Mouse (Mus musculus) WW6 (cell line): ENCODE measurements around the gene Itpkc.

Source experiments
- DNase-seq: peaks from one replicate; pipeline ENCODE4 v3.0.0-alpha.2; 2013; ENCODE audit warnings: low read depth, low spot score

The Itpkc gene

DNA sequence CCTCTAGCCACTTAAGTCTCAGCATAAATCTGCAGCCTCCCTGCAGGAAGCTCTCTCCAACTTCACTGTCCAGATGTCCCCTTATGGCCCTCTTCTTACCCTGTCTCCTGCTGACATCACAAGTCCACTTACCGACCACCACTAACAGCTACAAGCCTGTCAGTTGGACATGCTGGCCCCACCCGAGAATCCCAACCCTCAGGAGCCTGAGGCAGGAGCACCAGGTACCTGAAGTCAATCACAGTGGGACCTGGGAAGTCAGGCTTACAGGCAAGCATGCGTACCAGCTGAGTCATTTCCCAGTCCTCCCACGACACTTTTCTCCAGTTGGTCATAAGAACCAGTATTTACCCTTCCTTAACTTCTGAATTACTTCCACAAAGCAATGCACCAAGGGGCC, 34.7 kb downstream of the Itpkc start:
- no peak for DNase-seq

DNA sequence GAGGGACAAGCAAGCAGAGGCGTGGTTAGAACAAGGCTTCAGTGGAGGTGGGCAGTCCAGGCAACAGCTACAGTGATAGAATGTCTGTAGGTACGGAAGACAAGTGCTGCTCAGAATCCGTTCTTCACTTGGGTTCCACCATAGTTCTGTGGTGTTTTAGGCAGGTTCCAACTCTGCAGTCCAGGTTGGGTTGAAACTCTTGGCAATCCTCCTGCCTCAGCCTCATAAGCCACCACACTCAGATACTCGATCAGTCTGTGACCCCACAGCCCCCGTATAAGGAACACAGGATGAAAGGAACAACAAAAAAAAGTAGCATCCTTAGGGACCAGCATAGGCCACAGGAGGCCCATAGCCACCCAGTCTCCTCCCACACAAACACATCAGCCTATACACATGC, 36.0 kb downstream of the Itpkc start:
- DNase-seq: no peak

DNA sequence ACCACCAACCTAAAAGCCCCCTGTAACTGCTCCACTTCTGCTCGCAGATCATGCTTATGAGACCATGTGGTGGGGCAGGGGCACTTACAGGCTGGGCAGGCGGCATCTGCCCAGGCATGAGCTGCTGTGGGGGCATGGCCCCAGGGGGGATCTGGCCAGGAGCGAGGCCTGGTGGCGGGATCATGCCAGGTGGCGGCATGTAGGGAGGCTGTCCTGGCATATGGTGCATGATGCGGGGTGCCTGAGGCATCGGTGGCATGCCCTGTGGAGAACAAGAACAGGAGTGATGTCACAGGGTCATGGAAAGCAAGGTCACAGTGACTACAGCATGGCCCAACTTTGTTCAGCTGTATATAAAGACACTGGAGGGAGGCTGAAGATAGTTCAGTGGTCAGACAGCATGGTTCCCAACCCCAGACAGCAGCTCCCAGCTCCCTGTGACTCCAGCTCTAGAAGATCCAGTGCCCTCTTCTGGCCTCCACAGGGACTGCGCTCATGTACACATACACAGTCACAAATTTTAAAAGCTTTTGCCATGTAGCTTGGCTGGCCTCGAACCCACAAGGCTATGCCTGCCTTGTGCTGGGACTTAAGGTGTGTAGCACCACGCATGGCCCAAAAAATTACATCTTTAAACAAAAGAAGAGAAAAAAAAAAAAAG, 39.1 kb downstream of the Itpkc start:
- DNase-seq: peak; percentile 42

DNA sequence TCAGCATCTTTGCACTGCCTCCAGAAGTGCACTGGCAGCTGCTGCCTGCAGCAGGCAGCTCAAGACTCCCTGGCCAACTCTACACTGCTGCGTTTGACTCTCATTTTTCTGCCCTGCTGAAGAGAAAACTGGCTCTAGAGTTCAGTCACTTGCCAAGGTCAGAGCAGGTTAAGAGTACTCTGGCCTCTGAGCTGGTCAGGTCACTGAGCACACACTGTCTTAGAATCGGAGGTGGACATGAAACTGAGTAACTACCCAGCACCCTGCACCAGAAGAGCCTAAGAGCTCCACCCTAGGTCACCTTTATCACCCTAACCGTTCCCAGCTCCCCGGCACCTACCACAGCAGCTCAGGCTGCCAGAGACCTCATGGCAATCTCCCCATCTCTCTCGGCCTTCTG, 42.5 kb downstream of the Itpkc start:
- DNase-seq: no peak

DNA sequence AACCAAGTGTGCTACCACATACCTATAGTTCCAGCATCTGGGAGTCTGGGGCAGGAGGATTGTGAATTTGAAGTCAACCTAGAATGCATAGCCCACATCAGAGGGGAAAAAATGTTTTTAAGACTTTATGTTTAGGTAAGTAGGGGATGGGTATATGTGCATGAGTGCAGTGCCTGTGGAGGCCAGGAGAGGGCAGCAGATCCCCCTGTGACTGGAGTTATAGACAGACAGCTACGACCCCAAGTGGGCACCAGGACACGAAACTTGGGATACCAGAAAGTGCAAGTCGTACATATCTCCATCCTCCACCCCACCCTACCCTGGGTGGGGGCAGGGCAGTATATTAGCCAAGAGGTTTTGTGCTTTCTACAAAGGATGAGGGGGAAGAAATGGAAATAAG, 43.5 kb downstream of the Itpkc start:
- DNase-seq: peak; percentile 56

DNA sequence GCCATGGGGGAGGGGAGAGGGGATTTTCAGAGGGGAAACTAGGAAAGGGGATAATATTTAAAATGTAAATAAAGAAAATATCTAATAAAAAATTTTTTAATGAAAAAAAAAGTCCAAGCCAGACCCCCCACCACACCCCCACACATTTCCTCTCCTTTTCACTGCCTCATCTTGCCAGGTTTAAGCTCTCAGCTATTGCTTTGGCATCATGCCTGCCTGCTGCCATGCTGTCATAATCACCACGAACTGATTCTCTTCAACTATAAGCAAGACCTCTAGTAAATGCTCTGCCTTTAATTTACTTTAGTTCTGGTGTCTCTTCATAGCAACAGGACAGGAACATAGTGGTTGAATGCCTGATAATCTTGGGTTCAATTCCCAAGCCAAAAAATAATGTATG, 46.0 kb downstream of the Itpkc start:
- no peak for DNase-seq

DNA sequence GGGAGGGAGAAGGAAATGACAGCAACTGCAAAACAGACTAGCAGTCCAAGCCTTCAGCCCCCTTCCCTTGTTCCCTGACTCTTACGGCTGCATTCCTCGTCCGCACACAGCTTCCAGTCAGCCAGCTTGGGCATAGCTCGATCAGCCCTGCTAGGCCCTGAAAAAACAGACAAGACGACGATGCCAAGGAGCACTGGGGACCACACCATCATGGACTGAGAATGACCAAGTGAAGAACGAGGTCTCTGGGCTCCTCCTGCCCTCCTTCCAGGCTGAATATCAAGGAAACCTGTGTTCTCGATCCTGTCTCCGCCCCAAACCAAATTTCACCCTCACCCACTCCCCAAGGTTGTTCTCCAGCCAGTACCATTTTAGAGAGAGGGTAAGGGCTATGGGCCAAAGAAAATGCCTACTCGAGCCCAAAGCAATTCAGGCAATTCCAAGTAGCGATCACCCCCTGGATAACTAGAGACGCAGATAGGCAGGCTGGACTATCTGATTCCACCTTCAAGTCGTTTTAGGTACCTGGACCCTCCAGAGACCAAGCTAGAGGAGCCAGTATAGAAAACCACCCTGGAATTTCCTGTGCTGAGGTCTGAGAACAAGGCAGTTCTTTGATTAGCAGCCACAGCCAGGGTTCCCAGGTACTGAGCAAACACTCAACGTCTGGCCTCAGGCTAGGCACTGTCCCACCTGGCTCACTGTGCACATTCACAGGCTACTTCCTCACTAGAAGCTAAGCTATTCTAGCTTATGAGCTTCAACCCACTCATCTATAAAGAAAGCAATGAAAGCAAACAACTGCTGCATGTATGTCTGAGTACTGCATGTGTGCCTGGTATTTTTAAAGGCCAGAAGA, 47.4 kb downstream of the Itpkc start, which contains the start of the genes Gm21983 and Mia:
Gene Gm21983, minus strand, starts transcription at position 250 of the 859 bp plus-strand sequence.
Gene Mia, minus strand, starts transcription at position 321 of the 859 bp plus-strand sequence.
- no peak for DNase-seq

DNA sequence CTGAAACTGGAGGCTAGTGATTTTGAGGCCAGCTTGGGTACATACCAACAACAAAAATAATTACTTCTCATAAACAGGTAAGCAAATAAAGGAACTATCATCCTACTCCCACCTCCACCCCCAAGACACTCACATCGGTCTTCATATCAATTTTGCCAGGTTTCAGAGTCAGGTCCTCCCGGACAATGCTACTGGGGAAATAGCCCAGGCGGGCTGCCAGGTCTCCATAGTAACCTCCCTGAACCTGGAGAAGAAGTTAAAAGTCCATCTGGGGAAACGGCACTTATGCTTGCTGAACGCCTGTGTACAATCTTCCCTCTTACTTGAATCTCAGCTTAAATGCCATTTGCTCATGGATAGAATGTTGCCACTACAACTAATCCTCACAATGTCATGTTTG, 48.4 kb downstream of the Itpkc start:
- DNase-seq: no peak

DNA sequence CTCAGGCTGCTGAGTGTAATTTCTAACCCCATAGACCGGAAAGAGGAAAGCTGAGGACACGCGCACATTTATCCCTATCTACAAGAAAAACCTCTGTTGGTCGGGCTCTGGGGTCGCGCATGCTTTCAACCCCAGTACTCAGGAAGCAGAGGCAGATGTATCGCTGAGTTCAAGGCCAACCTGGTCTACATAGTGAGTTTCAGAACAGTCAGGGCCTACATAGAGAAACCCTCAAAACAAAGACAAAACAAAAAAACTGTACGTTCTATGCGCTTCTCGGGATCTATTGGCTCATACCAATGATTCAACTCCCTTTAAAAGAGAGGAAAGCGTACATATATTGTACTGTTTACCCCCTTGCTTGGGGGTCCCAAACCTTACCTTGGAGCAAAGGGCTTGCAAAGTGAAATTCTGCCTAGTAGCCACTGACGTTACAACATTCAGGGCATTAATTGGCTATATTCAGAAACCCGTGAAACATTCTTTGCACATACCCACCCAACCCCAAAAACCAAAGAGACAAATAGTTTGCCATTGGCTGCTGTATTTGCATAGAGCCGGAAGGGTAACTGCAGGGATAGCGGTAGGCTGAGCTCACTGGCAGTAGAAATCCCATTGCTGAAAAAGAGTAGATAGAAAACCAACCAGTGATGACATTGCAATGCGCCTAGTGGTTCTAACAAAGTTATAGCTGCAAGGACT, 49.1 kb downstream of the Itpkc start:
- no peak for DNase-seq

DNA sequence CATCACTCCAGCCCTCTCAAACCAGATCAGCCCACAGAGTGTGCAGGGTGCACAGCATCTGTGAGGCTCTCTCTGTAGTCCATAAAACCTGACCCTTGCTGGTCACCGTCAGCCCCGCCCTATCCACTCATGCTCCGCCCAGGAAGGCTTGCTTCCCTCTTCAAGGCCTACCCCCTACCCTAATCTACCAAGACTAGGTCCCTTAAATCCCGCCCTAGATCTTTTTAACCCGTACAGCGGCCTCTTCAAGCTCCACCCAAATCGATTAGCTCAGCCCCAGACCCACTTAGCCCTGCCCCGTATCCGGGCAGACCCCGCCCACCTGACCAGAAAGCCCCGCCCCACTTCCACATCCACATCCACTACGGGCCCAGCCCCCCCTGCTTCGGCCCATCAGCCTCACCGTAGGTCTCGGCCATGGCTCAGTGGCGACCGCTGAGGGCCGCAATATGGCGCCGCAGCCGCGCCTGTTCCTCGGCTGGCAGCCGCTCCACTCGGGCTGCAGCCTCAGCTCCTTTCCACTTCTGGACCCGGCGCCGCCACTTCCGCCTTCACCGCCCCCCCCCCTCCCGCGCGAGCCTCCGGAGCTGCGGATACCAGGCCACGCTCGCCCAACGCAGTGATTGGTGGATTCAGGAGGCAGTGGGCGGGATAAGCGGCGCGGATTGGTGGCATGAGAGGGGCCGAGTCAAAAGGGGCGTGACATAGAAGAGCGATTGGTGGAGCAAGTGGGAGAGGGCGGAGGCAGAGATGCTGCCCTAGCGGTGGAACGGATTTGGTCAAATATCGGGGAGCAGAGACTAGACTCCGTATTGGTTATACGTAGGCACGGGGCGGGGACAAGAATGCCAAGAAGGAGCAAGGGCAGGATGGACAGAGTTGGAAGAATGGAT, 49.9 kb downstream of the Itpkc start, which contains the start of gene Rab4b:
Gene Rab4b, minus strand, starts transcription at position 573 of the 893 bp plus-strand sequence.
- DNase-seq: peak; percentile 98

DNA sequence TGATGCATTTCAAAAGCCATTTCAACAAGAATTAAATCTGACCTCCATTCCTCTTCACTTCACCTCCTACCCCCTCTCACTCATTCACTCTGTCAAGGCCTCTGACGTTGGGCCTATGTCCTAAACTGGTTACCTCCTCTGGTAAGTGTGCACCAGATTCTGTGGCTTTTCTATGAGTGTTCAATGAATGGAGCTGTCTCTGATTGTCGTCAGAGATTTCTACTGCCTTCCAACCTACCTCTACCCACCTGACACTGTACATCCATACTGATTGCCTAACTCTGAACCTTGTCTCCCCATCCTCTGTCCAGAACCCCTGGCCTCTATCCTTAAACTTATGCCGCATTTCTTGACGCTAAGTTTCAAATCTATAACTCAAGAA, 50.5 kb downstream of the Itpkc start:
- no peak for DNase-seq

DNA sequence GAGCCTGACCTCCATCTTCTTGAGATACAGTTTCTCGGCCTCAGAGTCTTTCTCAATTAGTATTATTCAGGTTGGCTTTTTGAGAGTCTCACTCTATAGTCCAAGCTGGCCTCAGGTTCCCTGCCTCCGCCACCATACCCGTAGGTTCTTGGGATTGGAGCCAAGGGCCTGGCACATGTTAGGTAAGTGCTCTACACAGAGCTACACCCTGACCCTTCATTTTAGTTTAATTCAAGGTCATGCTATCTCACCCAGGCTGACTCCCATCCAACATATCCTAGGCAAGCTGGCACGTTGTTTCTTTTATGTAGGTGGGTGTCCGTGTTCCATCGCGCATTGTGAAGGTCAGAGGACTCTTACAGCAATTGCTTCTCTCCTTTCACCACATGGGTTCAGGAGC, 53.6 kb downstream of the Itpkc start:
- no peak for DNase-seq

DNA sequence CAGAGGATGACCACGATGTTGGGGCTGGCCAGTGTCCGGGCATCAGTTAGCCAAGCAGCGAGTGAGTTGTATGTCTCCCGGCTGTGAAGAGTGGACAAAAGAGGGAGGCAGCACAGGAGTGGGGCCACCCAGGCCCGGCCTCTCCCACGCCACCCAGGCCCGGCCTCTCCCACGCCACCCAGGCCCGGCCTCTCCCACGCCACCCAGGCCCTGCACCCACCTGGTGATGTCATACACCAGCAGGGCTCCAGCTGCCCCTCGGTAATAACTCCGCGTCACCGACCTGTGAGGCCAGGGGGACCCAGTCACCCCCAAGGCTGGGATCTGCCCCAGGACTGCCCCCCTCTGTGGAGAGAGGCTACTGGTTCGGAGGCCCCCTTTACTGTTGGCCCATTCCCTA, 54.0 kb downstream of the Itpkc start:
- no peak for DNase-seq

DNA sequence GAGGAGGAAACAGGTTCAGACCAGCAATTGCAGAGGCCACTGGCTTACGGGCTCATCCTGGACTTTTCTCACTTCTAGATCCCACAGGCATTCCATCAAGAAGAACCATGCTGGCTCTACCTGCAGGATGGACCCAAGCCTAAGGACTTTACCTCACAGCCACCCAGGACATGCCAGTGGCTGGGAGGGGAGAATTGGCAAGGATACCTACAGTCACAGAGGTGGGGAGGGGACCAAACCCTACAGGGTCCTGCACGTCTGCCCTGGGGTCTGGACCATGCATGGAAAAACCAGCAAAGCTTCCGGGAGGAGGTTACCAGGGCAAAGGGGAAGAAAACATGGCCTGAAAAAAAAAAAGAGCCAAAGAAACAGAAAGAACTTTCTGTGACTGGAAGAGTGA, 57.5 kb downstream of the Itpkc start:
- DNase-seq: no peak

DNA sequence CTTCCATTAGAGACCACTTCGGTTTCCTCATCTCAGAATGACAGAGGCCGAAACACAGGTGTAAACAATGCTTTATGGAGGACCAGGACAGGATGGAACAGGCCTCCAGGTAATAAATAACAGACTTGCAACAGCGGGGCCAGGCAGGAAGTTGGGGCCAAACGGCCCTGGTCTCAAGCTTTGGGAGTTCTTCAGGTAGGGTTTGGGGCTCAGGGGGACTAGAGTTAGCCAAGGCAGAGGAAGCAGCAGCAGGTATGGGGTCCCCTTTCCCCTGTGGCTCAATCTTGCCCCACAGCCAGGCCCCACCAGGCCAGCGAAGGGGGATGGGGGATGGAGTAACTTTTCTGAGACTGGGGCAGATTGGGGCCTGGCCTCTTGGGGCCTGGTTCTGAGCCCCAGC, 60.1 kb downstream of the Itpkc start:
- no peak for DNase-seq

DNA sequence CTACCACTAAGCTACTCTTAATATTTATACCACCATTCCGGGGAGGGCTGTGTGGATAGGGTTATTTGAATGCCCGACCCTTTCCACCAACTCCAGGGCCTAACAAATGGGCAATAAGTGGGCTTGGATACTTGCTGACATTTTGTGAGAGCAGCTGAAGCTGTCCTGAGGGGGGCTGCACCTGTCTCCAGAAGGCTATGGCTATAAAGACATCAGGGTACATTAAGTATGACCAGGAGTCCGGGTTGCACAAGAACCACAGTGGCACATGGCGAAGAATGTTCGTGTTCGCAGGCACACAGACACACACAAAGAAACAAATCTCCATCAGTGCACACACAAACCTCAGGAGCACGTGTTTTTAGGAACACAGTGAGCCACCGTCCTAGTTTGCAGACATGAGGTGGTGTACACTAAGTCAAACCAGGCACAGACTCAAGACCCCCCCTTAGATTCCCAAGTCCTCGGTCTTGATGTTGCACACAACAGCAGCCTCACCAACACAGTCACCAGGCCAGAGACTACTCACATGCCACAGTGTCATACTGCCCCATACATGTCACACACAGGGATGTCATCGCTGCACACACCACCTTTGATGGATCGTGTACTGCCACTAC, 60.9 kb downstream of the Itpkc start:
- no peak for DNase-seq

DNA sequence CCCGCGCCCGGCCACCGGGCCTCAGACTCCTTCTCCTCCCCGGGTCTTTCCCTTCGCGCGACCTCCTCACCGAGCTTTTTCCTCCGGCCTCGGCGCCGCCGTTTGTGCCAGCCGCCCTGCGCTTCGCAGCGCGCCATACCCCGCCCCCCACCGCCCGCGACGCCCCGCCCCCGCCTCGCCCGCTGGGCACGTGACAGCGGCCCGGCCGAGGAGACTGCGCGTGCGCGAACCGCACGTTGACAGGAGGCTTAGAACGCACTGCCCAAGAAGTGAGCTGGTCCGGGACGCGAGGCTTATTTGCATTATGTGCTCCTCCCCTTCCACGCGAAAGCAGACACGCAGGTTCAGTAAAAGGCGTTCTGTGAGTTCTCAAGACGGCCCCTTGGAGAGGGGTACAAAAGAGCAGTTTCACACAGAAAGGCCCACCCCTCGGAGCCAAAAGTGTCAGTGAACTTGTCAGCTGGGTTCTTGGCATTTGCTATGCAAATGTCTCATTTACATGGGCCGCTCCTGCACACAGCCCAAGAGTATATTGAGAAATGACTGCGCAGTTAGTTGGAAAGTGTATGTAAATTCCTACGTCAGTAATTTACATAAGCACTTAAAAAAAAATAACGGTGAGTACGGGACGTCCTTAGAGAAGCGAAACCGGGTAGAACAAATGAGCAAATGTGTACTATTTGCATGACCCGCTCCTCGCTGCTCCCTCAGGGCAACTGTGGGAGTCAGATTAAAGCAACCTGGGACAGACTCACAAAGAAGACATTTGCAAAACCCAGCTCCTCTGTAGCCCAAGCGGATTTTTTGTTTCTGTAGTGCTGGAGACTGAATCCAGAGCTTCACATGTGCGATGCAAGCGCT, 61.6 kb downstream of the Itpkc start, which contains the start of gene Egln2:
Gene Egln2, minus strand, starts transcription at position 189 of the 861 bp plus-strand sequence.
- peak; percentile 78 for DNase-seq

DNA sequence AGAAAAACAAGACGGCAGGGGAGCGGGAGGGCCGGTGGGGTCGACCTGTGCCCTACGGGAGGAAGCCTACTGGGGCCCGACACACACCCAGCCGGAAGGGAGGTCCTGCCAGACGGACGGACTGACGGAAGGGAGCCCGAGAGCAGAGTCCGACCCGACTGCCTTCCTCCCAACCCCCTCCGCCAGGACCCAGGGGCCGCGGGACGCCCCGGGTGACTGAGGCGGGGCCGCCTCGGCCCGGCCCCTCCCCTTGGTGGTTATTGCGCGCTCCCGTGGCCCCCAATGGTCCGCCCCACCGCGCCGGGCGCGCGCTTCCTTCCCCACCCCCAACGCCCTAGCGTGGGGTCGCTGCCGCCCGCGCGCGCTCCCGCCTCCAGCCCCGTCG, 62.2 kb downstream of the Itpkc start:
- DNase-seq: no peak

DNA sequence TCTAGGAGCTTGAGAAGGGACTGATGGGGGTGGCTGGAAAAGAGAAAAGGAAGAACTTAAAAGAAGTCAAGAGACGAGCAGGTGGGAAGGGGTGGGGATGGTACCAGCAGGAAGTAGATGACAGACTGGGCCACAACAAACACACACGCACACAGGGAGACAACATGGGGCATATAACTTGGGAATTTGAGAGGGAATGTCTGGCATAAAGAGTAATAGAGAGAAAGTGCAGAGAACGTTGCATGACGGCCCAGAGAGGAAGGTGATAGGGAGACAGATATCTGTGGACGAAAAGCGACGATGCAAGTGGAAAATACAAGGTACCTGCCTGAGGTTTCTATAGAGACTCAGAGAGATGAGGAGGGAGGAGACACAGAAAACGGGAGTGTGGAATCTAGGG, 62.8 kb downstream of the Itpkc start:
- DNase-seq: no peak
